Mouse (Mus musculus) CH12.LX (cell line): ENCODE results near the gene Gdf15.

Experiments used
- CTCF ChIP-seq, 2 experiments: IDR thresholded peaks in 1 of 2; conservative IDR thresholded peaks in 1 of 2; 2 replicates each; pipeline ENCODE4 v1.5.1; 2011 to 2012; ENCODE audit warnings: low read depth in 2 of 2, low read length in 2 of 2, improper control_type of control experiment in 1 of 2, inconsistent platforms in 1 of 2, mild to moderate bottlenecking in 1 of 2, moderate library complexity in 1 of 2
- ETS1 ChIP-seq: conservative IDR thresholded peaks from 2 replicates; pipeline ENCODE4 v1.6.1; 2012; ENCODE audit warnings: low read depth, mild to moderate bottlenecking, inconsistent platforms, low read length, improper control_type of control experiment, moderate library complexity
- NELFE ChIP-seq: IDR thresholded peaks from 2 replicates; pipeline ENCODE4 v1.6.1; 2011; ENCODE audit warnings: low read depth, low read length, improper control_type of control experiment
- USF2 ChIP-seq: conservative IDR thresholded peaks from 2 replicates; pipeline ENCODE4 v1.6.1; 2011; ENCODE audit warnings: low read depth, low read length, improper control_type of control experiment
- ZC3H11A ChIP-seq: IDR thresholded peaks from 2 replicates; pipeline ENCODE4 v1.6.1; 2012; ENCODE audit warnings: low read depth, mild to moderate bottlenecking, inconsistent platforms, low read length, improper control_type of control experiment

GRCm38 (mm10) chr8:70625104-70625503 lies 7.2 kb downstream of the Gdf15 start:
- TF ChIP-seq ETS1, result no peak
- TF ChIP-seq ZC3H11A, result no peak
- TF ChIP-seq CTCF (conservative IDR thresholded peaks at IDR 0.05 in 1 of 2, IDR thresholded peaks at IDR 0.05 in 1 of 2; ENCODE audit: low read depth in 2 of 2, low read length in 2 of 2), result peak in 1 of 2 experiments; percentile 53; a peak in 2 of 4 replicates
- no peak for TF ChIP-seq USF2
- TF ChIP-seq NELFE, result no peak
